8 mouse cellular contexts compared by ENCODE assay signal in genomic region chr10:128536266-128536940, GRCm38 (mm10). TPM values are rescaled to one million over a fixed set of nuclear protein-coding genes. Genes with fewer than 3 reads are reported as not detected.
DNase-seq lines count a peak whose midpoint lies in the region; ATAC-seq and TF ChIP-seq lines count a peak whose summit lies in the region.

No protein-coding gene starts in this region.

- H3K4me2 ChIP-seq in embryonic facial prominence, embryonic 12.5 days (replicated peaks): peak overlapping the region; percentile 39
- peak overlapping the region; percentile 30; the same call in 1 of the 2 replicates for H3K4me2 ChIP-seq in limb, embryonic 11.5 days (ENCODE audit: low read depth, severe bottlenecking)
- H3K4me2 ChIP-seq in midbrain, embryonic 13.5 days (replicated peaks): peak overlapping the region; percentile 43

- no peak overlapping the region for H3K9ac ChIP-seq in embryonic facial prominence, embryonic 12.5 days
- no peak overlapping the region for H3K9ac ChIP-seq in limb, embryonic 11.5 days (ENCODE audit: low read length)
- H3K9ac ChIP-seq in midbrain, embryonic 13.5 days (replicated peaks): 0 out of 2 replicates have a peak overlapping the region, but pooled peaks have one; percentile 14

- H3K9me3 ChIP-seq in embryonic facial prominence, embryonic 12.5 days: no peaks in the 10 kb centered on the region
- H3K9me3 ChIP-seq in limb, embryonic 11.5 days (ENCODE audit: control insufficient read depth, low read length): no peaks in the 10 kb centered on the region
- no peaks in the 10 kb centered on the region for H3K9me3 ChIP-seq in midbrain, embryonic 13.5 days

- no peaks in the 10 kb centered on the region for H3K27me3 ChIP-seq in embryonic facial prominence, embryonic 12.5 days
- no peaks in the 10 kb centered on the region for H3K27me3 ChIP-seq in limb, embryonic 11.5 days (ENCODE audit: control insufficient read depth, insufficient read depth, low read length)
- H3K27me3 ChIP-seq in midbrain, embryonic 13.5 days: no peaks in the 10 kb centered on the region
- H3K27me3 ChIP-seq in small intestine, adult 2 months (ENCODE audit: control insufficient read depth, insufficient read depth, low read length): no peaks in the 10 kb centered on the region

- H3K27ac ChIP-seq in embryonic facial prominence, embryonic 12.5 days: peak overlapping the region; percentile 64; the same call in 1 of the 2 replicates
- H3K27ac ChIP-seq in limb, embryonic 11.5 days (replicated peaks; ENCODE audit: low read depth, low read length): no peak overlapping the region
- H3K27ac ChIP-seq in midbrain, embryonic 13.5 days: no peak overlapping the region
- peak overlapping the region; percentile 48 for H3K27ac ChIP-seq in small intestine, adult 2 months (ENCODE audit: insufficient read depth, low read depth, low read length)

- H3K4me3 ChIP-seq in embryonic facial prominence, embryonic 12.5 days: no peak overlapping the region
- 0 out of 2 replicates have a peak overlapping the region, but pooled peaks have one; percentile 10 for H3K4me3 ChIP-seq in limb, embryonic 11.5 days (ENCODE audit: low read depth, low read length)
- peak overlapping the region; percentile 24 for H3K4me3 ChIP-seq in midbrain, embryonic 13.5 days (replicated peaks)
- no peak overlapping the region for H3K4me3 ChIP-seq in small intestine, adult 2 months (ENCODE audit: low read depth, low read length)

- 15% methylated on average over 18 of the region's 18 CpGs for WGBS in embryonic facial prominence, embryonic 12.5 days
- WGBS in limb, embryonic 11.5 days: 16% methylated on average over 18 of the region's 18 CpGs
- 17% methylated on average over 18 of the region's 18 CpGs for WGBS in midbrain, embryonic 13.5 days
- 10% methylated on average over 18 of the region's 18 CpGs for WGBS in small intestine, adult 2 months

- peak; percentile 85; the same call in 1 of the 2 replicates for ATAC-seq in embryonic facial prominence, embryonic 12.5 days (ENCODE audit: insufficient number of reproducible peaks, insufficient read depth, low FRiP score, low TSS enrichment)
- ATAC-seq in limb, embryonic 11.5 days (ENCODE audit: insufficient number of reproducible peaks, low FRiP score, low TSS enrichment, low read depth): peak; percentile 88
- peak; percentile 90 for ATAC-seq in midbrain, embryonic 13.5 days

- peaks cover 6% of the 10 kb centered on the region; the same call in 1 of the 2 replicates for H3K36me3 ChIP-seq in embryonic facial prominence, embryonic 12.5 days
- no peaks in the 10 kb centered on the region for H3K36me3 ChIP-seq in limb, embryonic 11.5 days (ENCODE audit: control insufficient read depth, insufficient read depth, low read length)
- H3K36me3 ChIP-seq in midbrain, embryonic 13.5 days: peaks cover 6% of the 10 kb centered on the region; the same call in 1 of the 2 replicates
- H3K36me3 ChIP-seq in small intestine, adult 2 months (ENCODE audit: control insufficient read depth, insufficient read depth, low read length): no peaks in the 10 kb centered on the region

- no peaks in the 10 kb centered on the region for H3K4me1 ChIP-seq in embryonic facial prominence, embryonic 12.5 days
- no peaks in the 10 kb centered on the region for H3K4me1 ChIP-seq in limb, embryonic 11.5 days (ENCODE audit: control insufficient read depth, insufficient read depth, low read length)
- peaks cover 9% of the 10 kb centered on the region for H3K4me1 ChIP-seq in midbrain, embryonic 13.5 days (replicated peaks)
- H3K4me1 ChIP-seq in small intestine, adult 2 months (ENCODE audit: control insufficient read depth, insufficient read depth, insufficient read length, low read length): peaks cover 4% of the 10 kb centered on the region; the same call in 1 of the 2 replicates

- peak; percentile 84; the same call in 1 of the 2 replicates for TF ChIP-seq CTCF in small intestine, adult 2 months (IDR thresholded peaks at IDR 0.05; ENCODE audit: extremely low read depth, insufficient read length, insufficient replicate concordance, low read depth, low read length)

- TF ChIP-seq POLR2A in small intestine, adult 2 months (IDR thresholded peaks at IDR 0.05; ENCODE audit: low read depth, low read length): no peak

- peak; percentile 98 for DNase-seq in 3T3-L1 (ENCODE audit: low read depth, low spot score)
- DNase-seq in adrenal gland, postnatal 25 days: peak; percentile 80
- peak; percentile 94 to 95 for DNase-seq in heart, adult 18-20 months
- DNase-seq in kidney, adult 18-20 months: peak; percentile 92
- peak; percentile 92 for DNase-seq in limb, embryonic 11.5 days (ENCODE audit: low spot score)

RNA-seq across cellular contexts. Expression of gene Esyt1, which starts 10.7 kb away (rescaled TPM):
- 18.1 and 22.9 TPM in 2 replicates for total RNA-seq in adrenal gland, postnatal 25 days (2021)
- 29.2 and 30.7 TPM in 2 replicates for polyA plus RNA-seq in embryonic facial prominence, embryonic 12.5 days (2016; fragmentation: Nextera tagmentation; extraction: Ambion mirVana)
- total RNA-seq in heart, adult 18-20 months (2021): 10 to 100 TPM; 15.9 to 19.9 TPM
- polyA plus RNA-seq in limb, embryonic 11.5 days (2014; fragmentation: Nextera tagmentation; extraction: Ambion mirVana): 7.6 and 8.9 TPM in 2 replicates
- polyA plus RNA-seq in midbrain, embryonic 13.5 days (2015; fragmentation: Nextera tagmentation; extraction: Ambion mirVana): 11.6 and 13.7 TPM in 2 replicates
- polyA plus RNA-seq in small intestine, adult 2 months (2012; rRNA removed): 20.0 and 26.3 TPM in 2 replicates

RNA-seq across cellular contexts. Expression of gene Zc3h10, which starts 11.2 kb away (rescaled TPM):
- 9.1 and 13.6 TPM in 2 replicates for total RNA-seq in adrenal gland, postnatal 25 days (2021)
- 18.8 and 19.4 TPM in 2 replicates for polyA plus RNA-seq in embryonic facial prominence, embryonic 12.5 days (2016; fragmentation: Nextera tagmentation; extraction: Ambion mirVana)
- total RNA-seq in heart, adult 18-20 months (2021): 1 to 10 TPM; 7.7 to 8.2 TPM
- polyA plus RNA-seq in limb, embryonic 11.5 days (2014; fragmentation: Nextera tagmentation; extraction: Ambion mirVana): 15.3 and 19.4 TPM in 2 replicates
- polyA plus RNA-seq in midbrain, embryonic 13.5 days (2015; fragmentation: Nextera tagmentation; extraction: Ambion mirVana): 23.3 and 24.2 TPM in 2 replicates
- polyA plus RNA-seq in small intestine, adult 2 months (2012; rRNA removed): 6.4 and 15.2 TPM in 2 replicates

RNA-seq across cellular contexts. Expression of gene Rpl41, which starts 12.7 kb away (rescaled TPM):
- total RNA-seq in adrenal gland, postnatal 25 days (2021): 2,617 and 2,671 TPM in 2 replicates
- polyA plus RNA-seq in embryonic facial prominence, embryonic 12.5 days (2016; fragmentation: Nextera tagmentation; extraction: Ambion mirVana): 3,271 and 3,412 TPM in 2 replicates
- total RNA-seq in heart, adult 18-20 months (2021): 1,000 to 10,000 TPM; 1,490 to 1,551 TPM
- 4,010 and 4,046 TPM in 2 replicates for polyA plus RNA-seq in limb, embryonic 11.5 days (2014; fragmentation: Nextera tagmentation; extraction: Ambion mirVana)
- polyA plus RNA-seq in midbrain, embryonic 13.5 days (2015; fragmentation: Nextera tagmentation; extraction: Ambion mirVana): 2,545 and 2,595 TPM in 2 replicates
- 1,613 and 1,655 TPM in 2 replicates for polyA plus RNA-seq in small intestine, adult 2 months (2012; rRNA removed)

RNA-seq across cellular contexts. Expression of gene Pa2g4, which starts 29.4 kb away (rescaled TPM):
- total RNA-seq in adrenal gland, postnatal 25 days (2021): 83.8 and 97.6 TPM in 2 replicates
- polyA plus RNA-seq in embryonic facial prominence, embryonic 12.5 days (2016; fragmentation: Nextera tagmentation; extraction: Ambion mirVana): 189 and 192 TPM in 2 replicates
- 10 to 100 TPM; 43.1 to 46.0 TPM for total RNA-seq in heart, adult 18-20 months (2021)
- polyA plus RNA-seq in limb, embryonic 11.5 days (2014; fragmentation: Nextera tagmentation; extraction: Ambion mirVana): 274 and 289 TPM in 2 replicates
- polyA plus RNA-seq in midbrain, embryonic 13.5 days (2015; fragmentation: Nextera tagmentation; extraction: Ambion mirVana): 139 TPM in 2 replicates
- 3.2 and 6.9 TPM in 2 replicates for polyA plus RNA-seq in small intestine, adult 2 months (2012; rRNA removed)

RNA-seq across cellular contexts. Expression of gene Myl6b, which starts 37.9 kb away (rescaled TPM):
- total RNA-seq in adrenal gland, postnatal 25 days (2021): 5.0 and 6.9 TPM in 2 replicates
- polyA plus RNA-seq in embryonic facial prominence, embryonic 12.5 days (2016; fragmentation: Nextera tagmentation; extraction: Ambion mirVana): 3.2 and 3.9 TPM in 2 replicates
- total RNA-seq in heart, adult 18-20 months (2021): 1 to 10 TPM; 3.2 to 3.3 TPM
- polyA plus RNA-seq in limb, embryonic 11.5 days (2014; fragmentation: Nextera tagmentation; extraction: Ambion mirVana): 3.1 and 4.4 TPM in 2 replicates
- polyA plus RNA-seq in midbrain, embryonic 13.5 days (2015; fragmentation: Nextera tagmentation; extraction: Ambion mirVana): 3.4 and 4.3 TPM in 2 replicates
- 0.43 and 1.2 TPM in 2 replicates for polyA plus RNA-seq in small intestine, adult 2 months (2012; rRNA removed)

Comparison
In these comparisons a context has a peak if more than half of its experiments do, and no peak if none do; other contexts are left out.
1. H3K27ac ChIP-seq: peak in embryonic facial prominence, embryonic 12.5 days (single experiment) and small intestine, adult 2 months (single experiment); none in limb, embryonic 11.5 days (single experiment) and midbrain, embryonic 13.5 days (single experiment).
2. H3K4me3 ChIP-seq: peak in limb, embryonic 11.5 days (single experiment) and midbrain, embryonic 13.5 days (single experiment); none in embryonic facial prominence, embryonic 12.5 days (single experiment) and small intestine, adult 2 months (single experiment).
3. Peak in every context shown above with its lines, with median percentiles within 50 percentile points of each other: DNase-seq, ATAC-seq and H3K4me2 ChIP-seq.